Mouse (Mus musculus) midbrain, postnatal 0 days (tissue): Measurements from ENCODE around the gene P2rx6. TPM values are rescaled to one million over a fixed set of nuclear protein-coding genes. Genes with fewer than 3 reads are reported as not detected.

ENCODE experiments used
- ATAC-seq: fragments of 200-750 bp; cut with Nextera tagmentation; 2 replicates; pipeline ENCODE4 v1.8.0; 2017; ENCODE audit warnings: moderate number of reproducible peaks, mild to moderate bottlenecking, moderate TSS enrichment, moderate library complexity; ENCODE audit not compliant: low FRiP score
- DNase-seq: peaks from one replicate; pipeline ENCODE4 v3.0.0-alpha.2; 2015; ENCODE audit warnings: low spot score
- H3K27ac ChIP-seq: fragments of 300-500 bp; sonication (generic); 2 replicates; pipeline ENCODE4 v1.5.1; 2014; ENCODE audit warnings: low read depth, mild to moderate bottlenecking, low read length, mixed read lengths
- H3K27me3 ChIP-seq: fragments of 300-500 bp; sonication (generic); 2 replicates; pipeline ENCODE4 v1.6.1; 2014; ENCODE audit warnings: low read length, control low read depth, mixed read lengths; ENCODE audit not compliant: insufficient read depth
- H3K36me3 ChIP-seq: fragments of 300-500 bp; sonication (generic); 2 replicates; pipeline ENCODE4 v1.6.1; 2014; ENCODE audit warnings: low read length, control low read depth, mixed read lengths; ENCODE audit not compliant: insufficient read depth
- H3K4me1 ChIP-seq: fragments of 300-500 bp; sonication (generic); 2 replicates; pipeline ENCODE4 v1.6.1; 2014; ENCODE audit warnings: mild to moderate bottlenecking, control low read depth, antibody characterized with exemption, low read length, mixed read lengths; ENCODE audit not compliant: insufficient read depth
- H3K4me2 ChIP-seq: fragments of 300-500 bp; sonication (generic); 2 replicates; pipeline ENCODE4 v1.6.1; 2014; ENCODE audit warnings: low read depth, mild to moderate bottlenecking, low read length, mixed read lengths; ENCODE audit not compliant: poor library complexity, severe bottlenecking
- H3K4me3 ChIP-seq: fragments of 300-500 bp; sonication (generic); 2 replicates; pipeline ENCODE4 v1.5.1; 2014; ENCODE audit warnings: low read depth, mild to moderate bottlenecking, low read length, moderate library complexity
- H3K9ac ChIP-seq: fragments of 300-500 bp; sonication (generic); replicated peaks from 2 replicates; pipeline ENCODE4 v1.6.1; 2014; ENCODE audit warnings: mild to moderate bottlenecking, low read length, moderate library complexity, mixed read lengths; ENCODE audit not compliant: poor library complexity, severe bottlenecking
- H3K9me3 ChIP-seq: fragments of 300-500 bp; sonication (generic); 2 replicates; pipeline ENCODE4 v1.6.1; 2016; ENCODE audit warnings: low read length, control low read depth
- CTCF ChIP-seq: IDR thresholded peaks from 2 replicates; pipeline ENCODE4 v1.5.1; 2016; ENCODE audit warnings: antibody characterized with exemption, mild to moderate bottlenecking
- WGBS: fragments of 180-500 bp; shearing (Covaris S2); extraction: QIAGEN DNeasy Blood & Tissue Kit; methylation state at CpG from one replicate; pipeline ENCODE4 v1.1.7; 2014; 5-methylcytosine and 5-hydroxymethylcytosine counted together
- polyA plus RNA-seq: library from polyadenylated mRNA; unstranded; fragments of >200 nt; fragmentation: Nextera tagmentation; extraction: Ambion mirVana; gene quantifications from 2 replicates; pipeline ENCODE4 v1.2.1, GENCODE M21; 2015
- total RNA-seq: library from RNA; depleted of rRNA; stranded (reverse); fragments of >200 nt; gene quantifications from 2 replicates; pipeline ENCODE4 v1.2.3, GENCODE M21; 2014

Gene P2rx6
- total and polyA plus RNA-seq, 2 experiments from 2014 or later = 2.6 to 2.9 TPM

- ATAC-seq = no peak
- DNase-seq = peak; percentile 61
- Histone ChIP-seq H3K27ac (no peak overlapping the region), H3K4me3 (no peak overlapping the region), H3K27me3 (peaks cover 5% of the 10 kb centered on the region; the same call in 1 of the 2 replicates), H3K9me3 (no peaks in the 10 kb centered on the region), H3K36me3 (no peaks in the 10 kb centered on the region), H3K9ac (no peak overlapping the region), H3K4me2 (no peak overlapping the region), H3K4me1 (peaks cover 12% of the 10 kb centered on the region; the same call in 1 of the 2 replicates)
- TF ChIP-seq CTCF = peak; percentile 98
- WGBS = 1% methylated on average over 5 of the region's 5 CpGs
Measured at GRCm38 (mm10) chr16:17557947-17558480, 3.7 kb upstream of the P2rx6 start.

DNA sequence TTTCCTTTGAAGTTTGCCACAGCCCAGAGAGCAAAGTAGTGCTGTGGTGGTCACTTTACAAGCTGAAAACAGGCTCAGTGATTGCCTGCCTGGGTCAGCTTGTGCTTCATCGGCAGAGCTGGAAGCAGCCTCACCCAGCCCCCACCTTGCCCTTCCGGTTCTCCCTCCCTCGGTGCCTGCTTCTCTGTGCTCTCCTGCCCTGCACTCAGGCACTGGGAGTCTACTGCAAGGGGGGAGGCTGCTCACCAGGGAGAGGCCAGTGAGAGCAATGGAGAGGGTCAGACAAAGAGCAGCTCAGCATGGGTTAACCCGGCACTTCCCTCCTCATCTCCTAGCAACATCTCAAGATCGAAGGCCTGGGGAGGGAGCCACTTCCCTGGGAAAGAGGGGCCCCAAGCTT lies 2.9 kb upstream of the P2rx6 start:
- ATAC-seq (no peak), DNase-seq (no peak)
- Histone ChIP-seq H3K36me3 (no peaks in the 10 kb centered on the region), H3K27me3 (peaks cover 5% of the 10 kb centered on the region; the same call in 1 of the 2 replicates), H3K4me2 (0 out of 2 replicates have a peak overlapping the region, but pooled peaks have one; percentile 3), H3K9ac (no peak overlapping the region), H3K9me3 (no peaks in the 10 kb centered on the region), H3K27ac (no peak overlapping the region), H3K4me3 (no peak overlapping the region), H3K4me1 (peaks cover 12% of the 10 kb centered on the region; the same call in 1 of the 2 replicates)
- WGBS = 2% methylated on average over 5 of the region's 5 CpGs
- TF ChIP-seq CTCF = no peak

DNA sequence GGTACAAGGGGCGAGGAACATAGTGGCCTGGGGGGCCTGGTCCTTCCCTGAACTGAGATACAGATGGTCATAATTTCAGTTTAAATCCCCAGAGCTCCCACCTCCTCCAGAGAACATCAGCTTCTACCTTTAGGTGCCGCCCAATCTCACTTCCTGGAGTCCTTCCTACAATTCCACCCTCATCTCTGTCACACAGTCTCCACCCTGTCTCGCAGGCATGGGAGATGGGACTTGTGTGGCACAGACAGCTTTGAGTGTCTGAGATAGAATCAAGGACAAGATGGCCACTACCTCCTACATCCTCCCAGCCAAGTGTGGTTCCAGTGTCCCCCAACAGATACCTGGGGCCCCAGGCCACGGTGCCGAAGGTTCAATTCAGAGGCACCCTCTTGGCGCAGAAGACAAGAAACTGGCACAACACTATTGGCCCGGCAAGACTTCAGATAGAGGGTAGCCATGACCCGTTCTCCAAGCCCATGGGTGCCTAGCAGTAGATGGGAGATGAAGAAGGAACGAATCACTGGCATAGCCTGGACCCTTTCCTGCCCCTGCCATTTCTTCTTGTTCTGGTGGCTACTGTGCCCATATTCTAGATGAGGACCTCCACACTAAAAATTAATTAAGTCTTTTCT lies 2.2 kb upstream of the P2rx6 start:
- Histone ChIP-seq H3K27ac (no peak overlapping the region), H3K9me3 (no peaks in the 10 kb centered on the region), H3K36me3 (no peaks in the 10 kb centered on the region), H3K4me1 (peaks cover 12% of the 10 kb centered on the region; the same call in 1 of the 2 replicates), H3K4me2 (no peak overlapping the region), H3K4me3 (no peak overlapping the region), H3K27me3 (peaks cover 5% of the 10 kb centered on the region; the same call in 1 of the 2 replicates), H3K9ac (no peak overlapping the region)
- WGBS = 70% methylated on average over 9 of the region's 9 CpGs
- DNase-seq (no peak), ATAC-seq (no peak)
- no peak for TF ChIP-seq CTCF

- Histone ChIP-seq H3K4me3 (peak within 1 kb of the TSS; percentile 19), H3K9ac (0 out of 2 replicates have a peak within 1 kb of the TSS, but pooled peaks have one; percentile 8)
Measured at GRCm38 (mm10) chr16:17561128-17561750, 446 bp upstream of the P2rx6 start, which contains the start of gene Lrrc74b. Gene Lrrc74b (minus strand): TSS chr16:17561247.

GRCm38 (mm10) chr16:17563580-17563979 lies 1.9 kb downstream of the P2rx6 start:
- H3K9me3 ChIP-seq = no peaks in the 10 kb centered on the region
- H3K4me2 ChIP-seq = no peak overlapping the region
- no peak overlapping the region for H3K9ac ChIP-seq
- no peak for ATAC-seq
- 0 out of 2 replicates have a peak, but pooled peaks cover 7% of the 10 kb centered on the region for H3K4me1 ChIP-seq
- H3K27me3 ChIP-seq = peaks cover 5% of the 10 kb centered on the region; the same call in 1 of the 2 replicates
- H3K27ac ChIP-seq = no peak overlapping the region
- 37% methylated on average over 1 of the region's 1 CpGs for WGBS
- no peak for DNase-seq
- no peak overlapping the region for H3K4me3 ChIP-seq
- no peaks in the 10 kb centered on the region for H3K36me3 ChIP-seq
- TF ChIP-seq CTCF = no peak

More at GRCm38 (mm10) chr16:17561128-17561750, 446 bp upstream of the P2rx6 start, which contains the start of gene Lrrc74b:
- ATAC-seq = peak; percentile 71
- Histone ChIP-seq H3K36me3 (no peaks in the 10 kb centered on the region), H3K4me2 (peak within 1 kb of the TSS; percentile 42), H3K4me1 (peaks cover 12% of the 10 kb centered on the region; the same call in 1 of the 2 replicates), H3K27ac (0 out of 2 replicates have a peak within 1 kb of the TSS, but pooled peaks have one; percentile 12), H3K27me3 (peaks cover 5% of the 10 kb centered on the region; the same call in 1 of the 2 replicates), H3K9me3 (no peaks in the 10 kb centered on the region)
- 2% methylated on average over 22 of the region's 22 CpGs for WGBS
- peak; percentile 82 for DNase-seq
- TF ChIP-seq CTCF = peak; percentile 23; the same call in 1 of the 2 replicates
